Mouse (Mus musculus) lung, adult 2 months (tissue): ENCODE measurements around the gene Mas1.

Experiments used
- CTCF ChIP-seq: fragments of 200-500 bp; IDR thresholded peaks from 2 replicates; pipeline ENCODE4 v1.5.1; 2011; ENCODE audit warnings: mild to moderate bottlenecking, low read length, control low read depth; ENCODE audit not compliant: insufficient read depth
- POLR2A ChIP-seq: fragments of 200-500 bp; IDR thresholded peaks from 2 replicates; pipeline ENCODE4 v1.6.1; 2011; ENCODE audit warnings: low read depth, mild to moderate bottlenecking, control low read depth, low read length, borderline replicate concordance; ENCODE audit errors: extremely low read depth

DNA sequence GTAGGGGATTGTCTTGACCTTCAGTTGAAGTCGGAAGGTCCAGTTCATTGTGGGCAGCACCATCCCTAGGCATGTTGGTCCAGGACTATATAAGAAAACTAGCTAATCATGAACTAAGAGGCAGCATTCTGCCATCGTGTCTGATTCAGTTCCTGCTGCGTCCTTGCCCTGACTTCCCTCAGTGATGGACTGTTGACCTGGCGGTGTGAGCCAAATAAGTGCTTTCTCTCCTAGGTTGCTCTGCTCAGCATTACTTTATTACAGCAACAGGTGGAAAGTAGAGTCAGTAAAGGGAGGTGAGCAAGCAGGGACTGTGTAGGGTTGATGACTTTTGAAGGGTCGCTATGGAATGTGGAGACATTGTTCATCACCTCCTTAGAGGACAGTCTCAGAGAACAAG lies 32.2 kb downstream of the Mas1 start:
- TF ChIP-seq POLR2A (no peak), CTCF (no peak)
